Mouse (Mus musculus) forebrain, embryonic 10.5 days (tissue): ENCODE data around the gene Rab11fip5. TPM values are rescaled to one million over a fixed set of nuclear protein-coding genes. Genes with fewer than 3 reads are reported as not detected.

ENCODE experiments used
- DNase-seq: peaks from one replicate; pipeline ENCODE4 v3.0.0-alpha.2; 2017; ENCODE audit warnings: low spot score; ENCODE audit errors: extremely low spot score
- H3K27ac ChIP-seq: fragments of 300-500 bp; sonication (generic); 2 replicates; pipeline ENCODE4 v1.5.1; 2016; ENCODE audit warnings: mild to moderate bottlenecking
- H3K27me3 ChIP-seq: fragments of 300-500 bp; sonication (generic); 2 replicates; pipeline ENCODE4 v1.6.1; 2016; ENCODE audit warnings: mild to moderate bottlenecking; ENCODE audit not compliant: poor library complexity, severe bottlenecking
- H3K36me3 ChIP-seq: fragments of 300-500 bp; sonication (generic); replicated peaks from 2 replicates; pipeline ENCODE4 v1.6.1; 2016; ENCODE audit warnings: mild to moderate bottlenecking, moderate library complexity
- H3K4me1 ChIP-seq: fragments of 300-500 bp; sonication (generic); 2 replicates; pipeline ENCODE4 v1.6.1; 2016
- H3K4me3 ChIP-seq: fragments of 300-500 bp; sonication (generic); 2 replicates; pipeline ENCODE4 v1.5.1; 2016; ENCODE audit warnings: mild to moderate bottlenecking, moderate library complexity
- H3K9me3 ChIP-seq: fragments of 300-500 bp; sonication (generic); 2 replicates; pipeline ENCODE4 v1.6.1; 2016; ENCODE audit warnings: mild to moderate bottlenecking, moderate library complexity
- WGBS: fragments of 180-500 bp; shearing (Covaris S2); methylation state at CpG from one replicate; pipeline ENCODE4 v1.1.7; 2016; 5-methylcytosine and 5-hydroxymethylcytosine counted together
- polyA plus RNA-seq: library from polyadenylated mRNA; unstranded; fragments of >200 nt; fragmentation: Nextera tagmentation; extraction: Ambion mirVana; gene quantifications from 2 replicates; pipeline ENCODE4 v1.2.1, GENCODE M21; 2016

Rab11fip5 gene
- polyA plus RNA-seq, 1 experiment from 2014 or later, result 3.1 TPM

DNA sequence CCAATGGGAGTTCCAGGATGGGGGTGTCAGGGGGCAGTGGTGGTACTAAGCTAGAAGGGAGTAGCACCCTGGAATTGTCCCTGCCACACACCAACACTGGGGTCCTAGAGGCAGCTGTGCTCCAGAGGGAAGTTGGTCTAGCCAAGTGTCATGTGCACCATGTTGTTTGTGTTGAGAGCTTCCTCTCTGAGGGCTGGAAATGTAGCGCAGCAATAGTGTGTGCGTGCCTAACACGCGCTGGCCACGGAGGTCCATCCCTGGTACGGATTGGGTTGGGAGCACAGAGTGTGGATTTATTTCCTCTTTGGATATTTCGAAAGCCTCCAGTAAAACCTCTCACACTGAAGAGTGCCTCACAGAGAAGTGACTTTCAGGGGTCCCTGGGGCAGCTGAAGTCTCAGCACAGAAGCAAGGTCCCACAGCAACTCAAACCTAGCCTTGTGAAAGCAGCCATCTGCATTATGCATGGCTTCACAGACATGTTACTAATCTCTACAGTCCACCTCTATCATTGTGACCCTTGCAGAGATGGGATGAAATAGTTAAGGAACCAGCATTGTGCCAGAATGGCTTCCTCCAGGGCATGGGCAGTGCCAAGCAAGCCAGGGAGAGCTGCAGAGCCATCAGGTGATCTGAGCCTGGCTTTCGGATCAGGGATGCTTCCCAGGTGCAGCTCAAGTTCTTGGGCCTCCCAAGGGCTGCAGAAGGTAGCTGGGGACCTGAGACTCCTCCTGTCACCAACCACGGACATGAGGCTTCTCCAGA is 3.6 kb downstream of the Rab11fip5 start:
- H3K36me3 ChIP-seq, result no peaks in the 10 kb centered on the region
- peaks cover 22% of the 10 kb centered on the region for H3K4me1 ChIP-seq
- no peaks in the 10 kb centered on the region for H3K9me3 ChIP-seq
- no peak for DNase-seq
- WGBS, result 90% methylated on average over 9 of the region's 9 CpGs
- H3K27ac ChIP-seq, result no peak overlapping the region
- peaks cover 53% of the 10 kb centered on the region for H3K27me3 ChIP-seq
- H3K4me3 ChIP-seq, result no peak overlapping the region

DNA sequence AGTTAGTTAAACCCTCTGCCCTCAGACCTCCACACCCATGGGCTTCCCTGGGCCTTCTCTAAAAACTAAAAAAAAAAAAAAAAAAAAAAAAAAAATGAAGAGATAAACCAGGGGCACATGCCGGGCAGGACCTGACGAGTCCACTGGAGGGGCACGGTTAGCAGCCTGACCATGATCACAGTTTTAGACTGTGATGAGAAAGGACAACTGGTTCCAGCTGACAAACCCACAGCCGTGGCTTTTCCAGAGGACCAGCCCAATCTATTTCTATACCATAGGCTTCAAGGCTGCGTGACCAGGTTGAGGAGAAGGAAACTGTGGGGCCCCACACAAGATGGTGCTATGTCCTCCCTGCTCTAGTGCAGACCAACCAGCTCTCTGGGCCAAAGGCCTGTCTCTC is 4.4 kb downstream of the Rab11fip5 start:
- no peak overlapping the region for H3K4me3 ChIP-seq
- whole genome bisulfite sequencing, result 86% methylated on average over 5 of the region's 5 CpGs
- H3K36me3 ChIP-seq, result no peaks in the 10 kb centered on the region
- peaks cover 45% of the 10 kb centered on the region for H3K27me3 ChIP-seq
- H3K4me1 ChIP-seq, result peaks cover 20% of the 10 kb centered on the region
- no peak for DNase-seq
- H3K27ac ChIP-seq, result no peak overlapping the region
- no peaks in the 10 kb centered on the region for H3K9me3 ChIP-seq

DNA sequence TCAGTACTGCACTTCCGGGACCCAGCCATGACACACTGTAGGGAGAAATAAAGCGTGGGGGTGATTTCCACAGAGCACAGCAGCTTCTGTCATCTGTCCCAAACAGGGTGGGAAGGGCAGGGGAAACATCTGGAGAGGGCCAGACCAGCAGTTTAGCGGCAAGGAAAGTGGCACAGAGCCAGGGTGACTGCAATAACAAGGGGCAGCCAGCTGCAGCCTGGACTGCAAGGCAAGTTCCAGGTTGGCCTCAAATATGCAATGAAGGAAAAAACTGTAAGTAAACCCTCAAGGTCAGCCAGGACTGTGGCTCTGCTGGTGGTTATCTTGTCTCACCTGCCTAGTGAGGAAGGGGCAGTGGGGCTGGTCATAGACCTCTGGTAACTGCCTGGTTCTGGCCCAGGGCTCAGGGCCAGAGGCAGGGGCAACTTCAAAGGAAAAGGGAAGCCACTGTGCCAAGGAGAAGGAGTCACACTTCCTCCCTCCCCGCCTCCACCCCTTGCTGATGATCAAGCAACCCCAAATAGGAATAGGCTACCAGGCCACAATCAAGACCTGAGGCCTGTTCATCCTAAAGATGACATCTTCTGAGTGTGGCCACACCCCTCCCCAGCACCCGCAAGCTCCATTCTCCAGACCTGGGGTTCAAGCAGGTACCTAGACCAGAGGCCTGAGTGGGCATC is 5.1 kb downstream of the Rab11fip5 start:
- Histone ChIP-seq H3K36me3 (no peaks in the 10 kb centered on the region), H3K9me3 (no peaks in the 10 kb centered on the region), H3K27me3 (peaks cover 42% of the 10 kb centered on the region), H3K27ac (no peak overlapping the region), H3K4me1 (peaks cover 15% of the 10 kb centered on the region), H3K4me3 (no peak overlapping the region)
- WGBS, result 92% methylated on average over 5 of the region's 5 CpGs
- DNase-seq, result no peak

DNA sequence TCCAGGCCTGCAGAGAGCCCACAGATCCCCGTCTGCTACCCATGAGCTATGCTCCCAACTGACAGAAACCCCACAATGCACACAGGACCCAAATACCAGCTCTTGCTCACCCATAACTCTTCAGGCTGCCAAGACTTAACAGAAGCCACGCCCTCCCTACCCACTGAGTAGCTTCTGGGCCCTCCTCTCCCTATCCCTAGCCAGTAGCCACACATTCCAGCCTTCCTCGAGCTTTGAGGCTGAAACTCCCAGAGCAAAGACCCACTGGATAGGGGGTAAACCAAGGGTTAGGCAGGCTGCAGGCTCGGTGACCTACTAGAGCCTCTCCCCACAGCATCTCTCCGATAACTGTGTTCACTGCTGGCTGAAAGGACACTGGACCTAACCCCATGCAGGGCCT is 5.7 kb downstream of the Rab11fip5 start:
- H3K27ac ChIP-seq, result no peak overlapping the region
- 63% methylated on average over 5 of the region's 5 CpGs for WGBS
- DNase-seq, result no peak
- H3K4me1 ChIP-seq, result peaks cover 9% of the 10 kb centered on the region
- peaks cover 36% of the 10 kb centered on the region for H3K27me3 ChIP-seq
- H3K36me3 ChIP-seq, result no peaks in the 10 kb centered on the region
- no peaks in the 10 kb centered on the region for H3K9me3 ChIP-seq
- H3K4me3 ChIP-seq, result no peak overlapping the region

DNA sequence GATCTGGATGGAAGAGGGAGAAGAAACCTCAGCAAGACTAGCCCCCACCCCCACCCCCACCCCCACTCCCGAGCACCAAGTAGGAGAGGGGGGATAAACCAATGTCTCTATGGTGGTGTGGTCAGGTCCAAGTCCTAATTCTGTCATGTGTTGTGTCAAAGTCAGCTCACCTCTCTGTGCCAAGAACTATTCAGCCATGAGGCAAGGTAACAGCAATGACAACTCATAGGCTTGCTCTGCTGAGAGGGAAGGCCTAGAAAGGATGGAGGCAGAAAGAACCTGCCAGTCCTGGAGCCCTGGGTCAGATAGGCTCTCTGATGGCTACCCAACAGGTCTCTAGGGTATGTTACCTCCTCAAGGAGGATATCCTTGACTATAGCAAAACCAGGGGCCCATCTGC is 6.3 kb downstream of the Rab11fip5 start:
- WGBS, result 81% methylated on average over 1 of the region's 1 CpGs
- Histone ChIP-seq H3K27me3 (peaks cover 31% of the 10 kb centered on the region), H3K36me3 (no peaks in the 10 kb centered on the region), H3K27ac (no peak overlapping the region), H3K9me3 (no peaks in the 10 kb centered on the region), H3K4me1 (peaks cover 6% of the 10 kb centered on the region; the same call in 1 of the 2 replicates), H3K4me3 (no peak overlapping the region)
- no peak for DNase-seq

DNA sequence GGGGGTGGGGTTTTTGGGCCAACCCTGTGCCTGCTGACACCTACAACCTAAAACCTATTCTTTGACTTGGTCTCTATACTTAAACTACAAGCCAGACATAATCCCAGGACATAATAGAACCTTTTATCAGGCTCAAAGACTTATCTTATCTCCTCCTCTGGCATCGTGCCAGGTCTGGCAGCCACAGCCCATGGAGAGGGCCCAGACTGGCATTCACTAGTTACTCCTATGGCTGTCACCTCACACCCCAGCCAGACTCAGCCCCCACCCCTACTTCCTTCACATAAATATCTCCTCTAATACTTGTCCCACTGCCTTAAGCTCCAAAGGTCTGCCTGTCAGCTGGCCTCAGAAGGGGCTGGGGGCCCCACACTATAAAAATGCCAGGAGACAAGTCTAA is 8.0 kb downstream of the Rab11fip5 start:
- Histone ChIP-seq H3K36me3 (no peaks in the 10 kb centered on the region), H3K4me1 (peaks cover 6% of the 10 kb centered on the region; the same call in 1 of the 2 replicates), H3K27me3 (peaks cover 13% of the 10 kb centered on the region), H3K4me3 (no peak overlapping the region), H3K27ac (no peak overlapping the region), H3K9me3 (no peaks in the 10 kb centered on the region)
- WGBS, result 72% methylated on average over 1 of the region's 1 CpGs
- no peak for DNase-seq

DNA sequence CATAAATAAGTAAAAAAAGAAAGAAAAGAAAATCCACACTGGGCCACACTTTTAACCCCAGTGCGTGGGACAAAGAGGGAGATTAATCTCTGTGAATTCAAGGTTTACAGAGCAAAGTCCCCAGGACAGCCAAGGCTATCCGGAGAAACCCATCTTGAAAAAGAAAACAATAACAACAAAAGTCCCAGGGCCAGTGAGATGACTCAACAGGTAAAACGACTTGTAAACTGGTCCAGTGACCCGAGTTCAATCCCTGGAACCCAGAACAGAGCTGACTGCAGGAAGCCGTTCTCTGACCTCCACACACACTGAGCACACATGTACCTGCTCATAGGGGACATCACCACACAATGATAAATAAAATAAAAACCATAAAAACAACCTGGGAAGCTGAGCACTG is 10.0 kb downstream of the Rab11fip5 start:
- no peaks in the 10 kb centered on the region for H3K9me3 ChIP-seq
- H3K4me3 ChIP-seq, result no peak overlapping the region
- H3K27ac ChIP-seq, result no peak overlapping the region
- peaks cover 6% of the 10 kb centered on the region; the same call in 1 of the 2 replicates for H3K4me1 ChIP-seq
- 77% methylated on average over 5 of the region's 5 CpGs for WGBS
- H3K36me3 ChIP-seq, result no peaks in the 10 kb centered on the region
- no peak for DNase-seq
- no peaks in the 10 kb centered on the region for H3K27me3 ChIP-seq

DNA sequence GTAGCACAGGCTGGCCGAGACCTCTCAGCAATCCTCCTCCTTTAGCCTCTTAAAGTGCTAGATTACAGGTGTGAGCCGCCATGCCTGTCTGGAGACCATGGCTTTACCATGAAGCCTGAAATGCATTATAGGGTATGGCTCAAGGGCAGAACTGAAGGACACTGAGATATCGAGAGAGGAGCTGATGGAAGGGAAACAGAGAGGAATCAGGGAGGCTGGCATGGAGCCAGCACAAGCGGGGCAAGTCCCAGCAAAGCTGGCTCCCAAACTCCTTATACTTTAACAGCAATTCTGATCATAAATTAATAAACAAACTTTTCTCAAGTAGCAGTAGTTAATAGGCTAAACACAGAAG is 10.6 kb downstream of the Rab11fip5 start:
- Histone ChIP-seq H3K9me3 (no peaks in the 10 kb centered on the region), H3K36me3 (no peaks in the 10 kb centered on the region), H3K4me1 (peaks cover 6% of the 10 kb centered on the region; the same call in 1 of the 2 replicates), H3K27ac (no peak overlapping the region), H3K4me3 (no peak overlapping the region), H3K27me3 (no peaks in the 10 kb centered on the region)
- no peak for DNase-seq
- 93% methylated on average over 4 of the region's 4 CpGs for WGBS

DNA sequence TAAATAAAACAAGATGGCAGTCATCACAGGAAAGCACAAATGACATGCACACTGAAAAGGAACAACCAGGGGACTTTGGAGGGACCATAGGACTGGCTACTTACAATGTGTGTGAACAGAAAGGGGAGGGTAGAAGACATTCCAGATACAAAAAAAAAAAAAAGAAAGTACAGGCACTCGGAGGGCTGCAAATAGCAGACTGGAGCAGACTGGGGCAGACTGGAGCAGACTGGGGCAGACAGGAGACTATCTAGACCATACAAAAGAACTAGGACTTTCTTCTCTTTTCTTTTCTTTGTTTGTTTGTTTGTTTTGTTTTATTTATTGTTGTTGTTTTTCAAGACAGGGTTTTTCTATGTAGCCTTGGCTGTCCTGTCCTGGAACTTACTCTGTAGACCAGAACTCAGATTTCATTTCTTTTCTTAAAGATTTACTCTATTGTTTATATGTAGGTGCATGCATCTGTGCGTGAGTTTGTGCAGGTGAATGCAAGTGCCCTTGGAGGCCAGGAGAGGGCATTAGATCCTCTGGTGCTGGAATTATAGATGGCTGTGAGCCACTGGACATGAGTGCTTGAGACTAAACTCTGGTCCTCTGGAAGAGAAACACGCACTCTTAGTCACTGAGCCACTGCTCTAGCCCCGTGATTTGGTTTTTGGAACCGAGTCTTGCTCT is 11.1 kb downstream of the Rab11fip5 start:
- Histone ChIP-seq H3K27ac (no peak overlapping the region), H3K4me3 (no peak overlapping the region), H3K4me1 (peaks cover 6% of the 10 kb centered on the region; the same call in 1 of the 2 replicates), H3K9me3 (no peaks in the 10 kb centered on the region), H3K36me3 (no peaks in the 10 kb centered on the region), H3K27me3 (no peaks in the 10 kb centered on the region)
- no peak for DNase-seq
- WGBS, result 93% methylated on average over 5 of the region's 5 CpGs

DNA sequence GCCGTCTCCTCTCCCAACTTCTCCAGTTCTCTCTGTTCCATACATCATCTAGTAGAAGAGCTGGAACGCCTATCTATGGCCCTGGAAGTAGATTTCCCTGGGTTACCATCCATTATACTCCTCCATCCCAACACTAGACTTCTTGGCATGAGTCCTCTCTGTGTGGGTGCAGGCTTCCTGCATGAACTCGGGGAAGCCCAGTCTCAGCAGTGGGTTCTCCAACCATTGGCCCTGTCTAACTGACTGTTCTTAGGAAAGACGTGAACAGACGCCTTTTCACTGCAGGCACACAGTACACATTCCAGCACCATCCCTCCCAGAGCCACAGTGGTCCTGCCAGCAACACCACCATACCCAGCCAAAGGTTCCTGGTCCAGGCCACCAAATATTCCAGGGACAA is 11.8 kb downstream of the Rab11fip5 start:
- Histone ChIP-seq H3K9me3 (no peaks in the 10 kb centered on the region), H3K4me3 (no peak overlapping the region), H3K36me3 (no peaks in the 10 kb centered on the region), H3K27me3 (no peaks in the 10 kb centered on the region), H3K4me1 (peaks cover 6% of the 10 kb centered on the region; the same call in 1 of the 2 replicates), H3K27ac (no peak overlapping the region)
- 78% methylated on average over 5 of the region's 5 CpGs for WGBS
- no peak for DNase-seq

DNA sequence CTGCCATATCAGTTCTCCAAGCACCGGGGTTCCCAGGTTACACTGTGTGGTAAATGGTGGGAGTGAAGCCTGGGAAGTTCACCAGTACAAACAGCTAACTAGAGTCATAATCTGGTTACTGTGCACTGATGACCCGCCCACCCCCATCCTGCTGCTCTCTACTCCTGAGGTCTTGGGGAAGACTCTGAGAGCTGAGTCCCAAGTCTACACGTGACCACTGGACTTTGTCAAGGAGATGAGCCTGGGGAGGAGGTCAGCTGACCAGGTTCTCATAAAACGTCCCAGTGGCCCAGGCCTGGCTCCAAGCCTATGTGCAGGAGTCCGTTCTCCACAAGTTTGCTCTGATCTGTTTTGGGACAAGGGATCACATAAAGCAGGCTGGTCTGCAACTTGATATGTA is 14.1 kb downstream of the Rab11fip5 start:
- WGBS, result 86% methylated on average over 5 of the region's 5 CpGs
- Histone ChIP-seq H3K36me3 (no peaks in the 10 kb centered on the region), H3K4me3 (no peak overlapping the region), H3K9me3 (no peaks in the 10 kb centered on the region), H3K4me1 (no peaks in the 10 kb centered on the region), H3K27ac (no peak overlapping the region), H3K27me3 (no peaks in the 10 kb centered on the region)
- DNase-seq, result no peak

DNA sequence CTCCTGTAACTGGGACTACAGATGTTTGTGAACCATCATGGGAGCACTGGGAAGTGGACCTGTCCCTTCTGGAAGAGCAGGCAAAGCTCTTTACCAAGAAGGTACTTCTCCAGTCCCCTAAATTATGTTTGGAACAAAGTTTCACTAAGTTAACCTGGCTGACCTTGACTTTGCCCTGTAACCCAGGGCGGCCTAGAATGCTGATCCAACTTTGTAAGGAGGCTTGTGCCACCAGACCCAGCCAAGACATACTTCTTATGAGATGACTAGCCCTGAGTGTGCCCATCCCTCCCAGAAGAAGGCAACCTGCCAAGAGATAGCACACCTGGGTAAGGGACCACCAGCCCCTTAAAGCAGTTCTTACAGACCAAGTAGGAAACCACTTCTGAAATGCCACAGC is 15.6 kb downstream of the Rab11fip5 start:
- H3K4me1 ChIP-seq, result no peaks in the 10 kb centered on the region
- no peaks in the 10 kb centered on the region for H3K36me3 ChIP-seq
- H3K4me3 ChIP-seq, result no peak overlapping the region
- H3K27ac ChIP-seq, result no peak overlapping the region
- no peak for DNase-seq
- WGBS, result 89% methylated on average over 1 of the region's 1 CpGs
- no peaks in the 10 kb centered on the region for H3K9me3 ChIP-seq
- no peaks in the 10 kb centered on the region for H3K27me3 ChIP-seq
